17 mouse cellular contexts compared by ENCODE assay signal in genomic region chr9:50969266-50969665, GRCm38 (mm10).
"Had no signal": no experiment of that assay in that cellular context is flagged by ENCODE, and none has a peak within 500 bp of the region (broad histone marks: within the 10 kb centered on the region; RNA-seq: fewer than 3 reads in every experiment).

No protein-coding gene starts in this region.

- H3K27me3 ChIP-seq: megakaryocyte, embryonic 14.5 days; midbrain, embryonic 13.5 days; midbrain, embryonic 15.5 days; neural tube, embryonic 12.5 days; stomach, embryonic 15.5 days had no signal

- H3K9ac ChIP-seq: lung, embryonic 15.5 days; midbrain, embryonic 13.5 days; midbrain, embryonic 15.5 days; neural tube, embryonic 12.5 days; stomach, embryonic 15.5 days had no signal

- H3K27ac ChIP-seq: lung, embryonic 15.5 days; macrophage; midbrain, embryonic 13.5 days; midbrain, embryonic 15.5 days; neural tube, embryonic 12.5 days; stomach, embryonic 15.5 days; stomach, postnatal 0 days had no signal

- ATAC-seq: lung, postnatal 0 days; midbrain, embryonic 13.5 days; midbrain, embryonic 15.5 days had no signal

- H3K4me1 ChIP-seq: midbrain, embryonic 13.5 days; neural tube, embryonic 12.5 days; stomach, embryonic 15.5 days had no signal

- H3K4me2 ChIP-seq: lung, embryonic 15.5 days; midbrain, embryonic 11.5 days; midbrain, embryonic 13.5 days; midbrain, embryonic 15.5 days; neural tube, embryonic 12.5 days; stomach, embryonic 15.5 days had no signal

- H3K4me3 ChIP-seq: lung, embryonic 15.5 days; megakaryocyte, embryonic 14.5 days; midbrain, embryonic 13.5 days; midbrain, embryonic 15.5 days; neural tube, embryonic 12.5 days; stomach, embryonic 15.5 days had no signal

- H3K9me3 ChIP-seq: lung, embryonic 15.5 days; megakaryocyte, embryonic 14.5 days; midbrain, embryonic 13.5 days; midbrain, embryonic 15.5 days; neural tube, embryonic 12.5 days; stomach, embryonic 15.5 days had no signal

- DNase-seq: lung, adult 2 months; lung, postnatal 14 days; lung, postnatal 36 days; right cerebral cortex, postnatal 14 days; thymus, adult 2 months; thymus, postnatal 25 days; thymus, postnatal 4 days had no signal

- H3K36me3 ChIP-seq: lung, embryonic 15.5 days; midbrain, embryonic 13.5 days; midbrain, embryonic 15.5 days; neural tube, embryonic 12.5 days; stomach, embryonic 15.5 days had no signal
